Mouse (Mus musculus) heart, adult 10 weeks (tissue): ENCODE data around the gene Brcc3. TPM values are rescaled to one million over a fixed set of nuclear protein-coding genes. Genes with fewer than 3 reads are reported as not detected.

ENCODE experiments used
- polyA plus RNA-seq: library from polyadenylated mRNA; stranded (reverse); fragments of 350-450 nt; fragmentation: Illumina TruSeq; extraction: RNeasy Lipid Tissue Mini Kit (QIAGEN cat#74804); gene quantifications from one replicate; pipeline ENCODE4 v1.2.3, GENCODE M21; 2014; ENCODE audit warnings: low read depth, low replicate concordance

Gene Brcc3
- polyA plus RNA-seq, result 32.8 TPM

GRCm38 (mm10) chrX:75415936-75416785 is at the start of gene Brcc3, which contains the start of the genes Cmc4 and Mtcp1:
Brcc3 (plus strand) TSS chrX:75416628.
Cmc4 (minus strand) TSS chrX:75416584.
Mtcp1 (minus strand) TSS chrX:75416588.

GRCm38 (mm10) chrX:75382195-75382771 is 34.1 kb upstream of the Brcc3 start, which contains the start of the genes Fundc2 and F8:
Fundc2 (plus strand) TSS chrX:75382399.
F8 (minus strand) TSS chrX:75382615.

Other genes with a start within 250 kb of the Brcc3 start
- 135 TPM for gene Fundc2, start 34.2 kb upstream of the Brcc3 start, polyA plus RNA-seq
- gene F8, start 34.0 kb upstream of the Brcc3 start, polyA plus RNA-seq, result 1.3 TPM
- gene Cmc4, start within 50 bp of the Brcc3 start, polyA plus RNA-seq, result 11.1 TPM
- gene Mtcp1, start within 50 bp of the Brcc3 start, polyA plus RNA-seq, result 7.7 TPM
- 53.0 TPM for gene Vbp1, start 97.7 kb downstream of the Brcc3 start, polyA plus RNA-seq
- 0.42 TPM for gene Rab39b, start 161.6 kb downstream of the Brcc3 start, polyA plus RNA-seq